Comparison of ENCODE assay signal across 31 mouse cellular contexts in the genomic region with DNA sequence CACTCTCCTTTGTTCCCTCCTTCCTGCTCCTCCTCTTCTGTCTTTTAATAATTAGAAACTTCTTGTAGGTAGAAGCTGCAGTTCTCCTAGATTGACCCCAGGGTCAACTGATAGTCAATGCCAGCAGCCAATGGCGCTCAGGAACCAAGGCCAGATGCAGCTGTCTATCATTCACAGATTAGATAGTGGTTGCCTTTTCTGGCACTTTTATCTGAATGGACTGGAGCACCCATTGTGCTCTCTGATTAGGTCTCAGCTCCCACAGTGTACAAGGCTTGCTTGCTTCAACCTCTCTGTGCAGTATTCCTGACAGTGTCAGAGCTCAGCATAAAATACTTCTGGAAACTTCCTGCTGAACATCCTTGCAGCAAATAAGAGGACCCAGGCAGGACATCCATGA. TPM values are rescaled to one million over a fixed set of nuclear protein-coding genes. Genes with fewer than 3 reads are reported as not detected.
DNase-seq lines count a peak whose midpoint lies in the region; ATAC-seq and TF ChIP-seq lines count a peak whose summit lies in the region.
"Had no signal": no experiment of that assay in that cellular context is flagged by ENCODE, and none has a peak within 500 bp of the region (broad histone marks: within the 10 kb centered on the region; RNA-seq: fewer than 3 reads in every experiment).

No protein-coding gene starts in this region.

- no peaks in the 10 kb centered on the region for H3K36me3 ChIP-seq in MEL (ENCODE audit: control insufficient read depth in 1 of 2, insufficient read depth in 2 of 2, low read length in 2 of 2)
- no peaks in the 10 kb centered on the region for H3K36me3 ChIP-seq in liver, embryonic 11.5 days (ENCODE audit: control insufficient read depth, insufficient read depth, low read length)
- no peaks in the 10 kb centered on the region for H3K36me3 ChIP-seq in liver, postnatal 0 days (replicated peaks; ENCODE audit: insufficient read depth, low read length)
- H3K36me3 ChIP-seq in kidney, embryonic 15.5 days, result no peaks in the 10 kb centered on the region
- H3K36me3 ChIP-seq: embryonic facial prominence, embryonic 10.5 days; G1E; heart, embryonic 13.5 days had no signal

- no peak overlapping the region for H3K4me3 ChIP-seq in MEL (ENCODE audit: control insufficient read depth in 1 of 2, insufficient read depth in 1 of 2, low read depth in 2 of 2, low read length in 2 of 2)
- H3K4me3 ChIP-seq in liver, embryonic 11.5 days (ENCODE audit: low read depth, low read length), result no peak overlapping the region
- no peak overlapping the region for H3K4me3 ChIP-seq in liver, postnatal 0 days (ENCODE audit: low read depth, low read length)
- no peak overlapping the region for H3K4me3 ChIP-seq in kidney, embryonic 15.5 days (replicated peaks)
- H3K4me3 ChIP-seq: embryonic facial prominence, embryonic 10.5 days; heart, embryonic 13.5 days; megakaryocyte, embryonic 14.5 days had no signal

- no peak overlapping the region for H3K9ac ChIP-seq in MEL (ENCODE audit: control insufficient read depth, low read depth, low read length, poor library complexity, severe bottlenecking)
- no peak overlapping the region for H3K9ac ChIP-seq in liver, embryonic 11.5 days (ENCODE audit: low read depth, low read length)
- H3K9ac ChIP-seq in liver, postnatal 0 days (replicated peaks), result no peak overlapping the region
- no peak overlapping the region for H3K9ac ChIP-seq in kidney, embryonic 15.5 days
- H3K9ac ChIP-seq: forebrain, postnatal 0 days; heart, embryonic 13.5 days; hindbrain, embryonic 14.5 days had no signal

- no peak for TF ChIP-seq CTCF in MEL (IDR thresholded peaks at IDR 0.05 in 2 of 3, conservative IDR thresholded peaks at IDR 0.05 in 1 of 3; ENCODE audit: control insufficient read depth in 1 of 3, insufficient read depth in 1 of 3, low read depth in 2 of 3, low read length in 3 of 3, poor library complexity in 1 of 3, severe bottlenecking in 1 of 3)
- TF ChIP-seq CTCF in liver, postnatal 0 days (IDR thresholded peaks at IDR 0.05; ENCODE audit: low read depth), result no peak

- peaks cover 2 to 4% of the 10 kb centered on the region in 2 experiments; a peak in 2 of 4 replicates for H3K4me1 ChIP-seq in MEL (ENCODE audit: control insufficient read depth in 1 of 2, insufficient read depth in 2 of 2, low read length in 2 of 2)
- H3K4me1 ChIP-seq in liver, embryonic 11.5 days (replicated peaks; ENCODE audit: control insufficient read depth, insufficient read depth, low read length), result 0 out of 2 replicates have a peak, but pooled peaks cover 3% of the 10 kb centered on the region
- no peaks in the 10 kb centered on the region for H3K4me1 ChIP-seq in liver, postnatal 0 days (ENCODE audit: insufficient read depth)
- H3K4me1 ChIP-seq in kidney, embryonic 15.5 days, result no peaks in the 10 kb centered on the region
- H3K4me1 ChIP-seq: embryonic facial prominence, embryonic 10.5 days had no signal

- H3K79me2 ChIP-seq in MEL (ENCODE audit: control insufficient read depth, insufficient read depth, low read length, poor library complexity), result no peaks in the 10 kb centered on the region

- ATAC-seq in liver, embryonic 11.5 days (replicated peaks; ENCODE audit: low FRiP score), result peak; percentile 80
- no peak for ATAC-seq in liver, postnatal 0 days
- no peak for ATAC-seq in kidney, embryonic 15.5 days (replicated peaks; ENCODE audit: low FRiP score)
- ATAC-seq: forebrain, postnatal 0 days; inflammation-experienced regulatory T-cells, adult 6 months had no signal

- TF ChIP-seq EP300 in MEL (IDR thresholded peaks at IDR 0.05; ENCODE audit: low read depth in 1 of 2, low read length in 2 of 2), result peak in 1 of 2 experiments; percentile 56; a peak in 1 of 4 replicates
- 0 out of 2 replicates have a peak, but pooled peaks have one; percentile 16 for TF ChIP-seq EP300 in liver, postnatal 0 days (IDR thresholded peaks at IDR 0.05; ENCODE audit: low read depth)

- no peak overlapping the region for H3K4me2 ChIP-seq in liver, embryonic 11.5 days
- H3K4me2 ChIP-seq in liver, postnatal 0 days (ENCODE audit: low read depth, low read length), result no peak overlapping the region
- H3K4me2 ChIP-seq in kidney, embryonic 15.5 days, result no peak overlapping the region
- H3K4me2 ChIP-seq: heart, embryonic 13.5 days; hindbrain, embryonic 14.5 days had no signal

- H3K27ac ChIP-seq in MEL (ENCODE audit: control insufficient read depth, low read depth, low read length), result no peak overlapping the region
- H3K27ac ChIP-seq in liver, embryonic 11.5 days (ENCODE audit: low read depth, low read length), result no peak overlapping the region
- H3K27ac ChIP-seq in liver, postnatal 0 days (ENCODE audit: low read depth), result no peak overlapping the region
- no peak overlapping the region for H3K27ac ChIP-seq in kidney, embryonic 15.5 days
- H3K27ac ChIP-seq: embryonic facial prominence, embryonic 10.5 days; heart, embryonic 13.5 days; hindbrain, embryonic 14.5 days had no signal

- TF ChIP-seq RAD21 in MEL (IDR thresholded peaks at IDR 0.05; ENCODE audit: low read depth, low read length), result no peak

- WGBS in liver, embryonic 11.5 days, result 39% methylated on average over 1 of the region's 1 CpGs
- 25% methylated on average over 1 of the region's 1 CpGs for WGBS in liver, postnatal 0 days (ENCODE audit: insufficient replicate concordance)
- WGBS in kidney, embryonic 15.5 days, result 80% methylated on average over 1 of the region's 1 CpGs

- H3K27me3 ChIP-seq in MEL (ENCODE audit: control insufficient read depth in 1 of 2, insufficient read depth in 2 of 2, low read length in 2 of 2), result no peaks in the 10 kb centered on the region; a peak in 2 of 4 replicates
- no peaks in the 10 kb centered on the region for H3K27me3 ChIP-seq in liver, embryonic 11.5 days (replicated peaks; ENCODE audit: control insufficient read depth, insufficient read depth, low read length)
- no peaks in the 10 kb centered on the region for H3K27me3 ChIP-seq in liver, postnatal 0 days (ENCODE audit: insufficient read depth, low read length)
- no peaks in the 10 kb centered on the region for H3K27me3 ChIP-seq in kidney, embryonic 15.5 days
- H3K27me3 ChIP-seq: CH12.LX; heart, embryonic 13.5 days had no signal

- DNase-seq in MEL (ENCODE audit: low read depth, low spot score), result no peak
- peak; percentile 23 for DNase-seq in c-Kit-positive CD71-positive TER-119-positive erythroid progenitor cells, embryonic 14.5 days (ENCODE audit: low spot score)
- no peak for DNase-seq in liver, embryonic 11.5 days (ENCODE audit: low spot score)
- DNase-seq in liver, postnatal 0 days, result no peak
- DNase-seq in lung, postnatal 4 days, result no peak
- DNase-seq in right cerebral cortex, adult 18-20 months, result no peak
- DNase-seq: adrenal gland, adult 8-10 months; B cell, adult 2 months; cerebellum, adult 9-10 months; forebrain, postnatal 0 days; gastrocnemius, postnatal 25 days; heart, adult 18-20 months; heart, postnatal 14 days; kidney, postnatal 36 days; layer of hippocampus, postnatal 36 days; lung, adult 18-20 months; lung, postnatal 10 days; midbrain, embryonic 14.5 days; retina, postnatal 1 day; thymus, adult 18-20 months; thymus, postnatal 4 days had no signal

- TF ChIP-seq POLR2A in MEL (IDR thresholded peaks at IDR 0.05; ENCODE audit: control insufficient read depth in 1 of 2, insufficient read depth in 1 of 2, low read depth in 1 of 2, low read length in 2 of 2, poor library complexity in 1 of 2), result no peak

- no peaks in the 10 kb centered on the region for H3K9me3 ChIP-seq in MEL (replicated peaks; ENCODE audit: insufficient read depth, low read length)
- no peaks in the 10 kb centered on the region for H3K9me3 ChIP-seq in liver, embryonic 11.5 days (ENCODE audit: control insufficient read depth, low read length)
- H3K9me3 ChIP-seq in liver, postnatal 0 days (ENCODE audit: low read length), result no peaks in the 10 kb centered on the region
- H3K9me3 ChIP-seq in kidney, embryonic 15.5 days (replicated peaks), result no peaks in the 10 kb centered on the region
- H3K9me3 ChIP-seq: embryonic facial prominence, embryonic 10.5 days; G1E; heart, embryonic 13.5 days; megakaryocyte, embryonic 14.5 days had no signal

TF ChIP-seq in MEL, 35 proteins besides CTCF, POLR2A, EP300 and RAD21:
- TF ChIP-seq MAX (IDR thresholded peaks at IDR 0.05; ENCODE audit: low read length) (no peak), MEF2A (IDR thresholded peaks at IDR 0.05; ENCODE audit: extremely low read depth, insufficient replicate concordance, low read depth, low read length, poor library complexity, severe bottlenecking) (peak; percentile 59; the same call in 1 of the 2 replicates), TCF12 (IDR thresholded peaks at IDR 0.05; ENCODE audit: low read depth, low read length) (peak; percentile 54; the same call in 1 of the 2 replicates), RCOR1 (IDR thresholded peaks at IDR 0.05; ENCODE audit: low read depth, low read length) (no peak), KAT2A (conservative IDR thresholded peaks at IDR 0.05; ENCODE audit: low read depth, low read length) (no peak), ETS1 (IDR thresholded peaks at IDR 0.05; ENCODE audit: low read depth, low read length) (no peak), USF1 (IDR thresholded peaks at IDR 0.05; ENCODE audit: low read depth, low read length) (no peak), JUND (IDR thresholded peaks at IDR 0.05; ENCODE audit: low read depth, low read length) (no peak), UBTF (IDR thresholded peaks at IDR 0.05; ENCODE audit: borderline replicate concordance, insufficient read depth, low read depth, low read length) (no peak), TBP (IDR thresholded peaks at IDR 0.05; ENCODE audit: low read depth, low read length) (no peak), MXI1 (IDR thresholded peaks at IDR 0.05; ENCODE audit: low read depth, low read length) (no peak), ELF1 (IDR thresholded peaks at IDR 0.05; ENCODE audit: low read depth, low read length) (no peak), GATA1 (IDR thresholded peaks at IDR 0.05; ENCODE audit: low read depth, low read length) (peak; percentile 61), SIN3A (IDR thresholded peaks at IDR 0.05; ENCODE audit: low read length) (no peak)
TF ChIP-seq in MEL: peak in this region for 3.

RNA-seq across cellular contexts. Expression of a gene that starts 30.3 kb away (rescaled TPM):
- not detected in 2 replicates for total RNA-seq in MEL (2012; rRNA removed)
- not detected for polyA plus RNA-seq in MEL (2012; ENCODE audit: insufficient read depth in 1 of 2, insufficient read length in 2 of 2, low read depth in 1 of 2, low replicate concordance in 2 of 2, missing spikeins in 1 of 2)
- polyA plus RNA-seq in liver, embryonic 11.5 days (2014; fragmentation: Nextera tagmentation; extraction: Ambion mirVana), result 0.35 and 1.9 TPM in 2 replicates
- polyA plus RNA-seq in liver, postnatal 0 days (2015; fragmentation: Nextera tagmentation; extraction: Ambion mirVana), result 0.27 and 0.28 TPM in 2 replicates
- polyA plus RNA-seq in kidney, embryonic 15.5 days (2015; fragmentation: Nextera tagmentation; extraction: Ambion mirVana), result 2.5 and 3.1 TPM in 2 replicates
- total RNA-seq: G1E; gastrocnemius, postnatal 25 days; heart, adult 18-20 months; heart, postnatal 14 days had no signal
- polyA plus RNA-seq: G1E; hindbrain, embryonic 14.5 days; limb, embryonic 11.5 days; neural tube, embryonic 11.5 days had no signal
